Mouse (Mus musculus): ENCODE measurements at regions not wholly inside any gene's neighbourhood (a gene's known extent, or its start where the extent isn't known, plus 50 kb on each side); places are given as distances from the start of the nearest gene placed in this dataset.

DNA sequence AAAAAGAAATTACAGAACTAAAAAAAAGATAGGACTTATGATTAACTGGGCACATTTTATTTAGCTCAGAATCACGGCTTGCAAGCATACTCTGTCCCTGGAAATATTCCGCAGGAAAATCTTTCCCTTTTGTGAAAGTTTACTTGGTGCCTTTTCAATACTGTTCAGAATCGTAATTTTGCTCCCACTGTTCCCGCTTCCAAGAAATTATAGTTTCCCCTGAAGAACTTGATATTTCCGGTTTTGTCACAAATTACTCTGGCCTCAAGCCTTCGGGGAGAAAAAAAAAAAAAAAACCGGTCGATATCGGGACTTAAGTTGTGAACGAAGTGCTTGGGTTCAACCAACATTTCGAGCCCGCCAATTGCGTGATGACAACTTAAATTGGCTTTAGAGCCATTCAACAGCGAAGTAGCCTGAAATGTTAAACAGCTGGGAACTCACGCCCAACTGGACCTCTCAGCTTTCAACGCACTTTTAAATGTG is 84.4 kb upstream of the Commd3 start:
- no peaks in the 10 kb centered on the region for H3K9me3 ChIP-seq (ENCODE audit: control insufficient read depth, insufficient read depth, low read depth, low read length)
- no peak overlapping the region for H3K9ac ChIP-seq (ENCODE audit: insufficient read depth, low read depth, low read length, poor library complexity, severe bottlenecking)
- TF ChIP-seq ZNF384 (IDR thresholded peaks at IDR 0.05; ENCODE audit: low read depth, low read length), result 0 out of 2 replicates have a peak, but pooled peaks have one; percentile 30
- no peak for TF ChIP-seq MAFK (IDR thresholded peaks at IDR 0.05; ENCODE audit: insufficient read depth, low read depth, low read length)
- no peak for TF ChIP-seq CHD2 (IDR thresholded peaks at IDR 0.05; ENCODE audit: low read depth, low read length)
- H3K27ac ChIP-seq (ENCODE audit: insufficient read depth, low read depth, low read length, poor library complexity, severe bottlenecking), result no peak overlapping the region
- peak overlapping the region; percentile 52 for H3K4me3 ChIP-seq (ENCODE audit: insufficient read depth in 1 of 2, low read depth in 1 of 2, low read length in 2 of 2, poor library complexity in 1 of 2, severe bottlenecking in 1 of 2)
- peaks cover 0 to 6% of the 10 kb centered on the region in 2 experiments; a peak in 2 of 4 replicates for H3K4me1 ChIP-seq (ENCODE audit: control insufficient read depth in 2 of 2, insufficient read depth in 2 of 2, low read length in 2 of 2, poor library complexity in 1 of 2)
- no peaks in the 10 kb centered on the region for H3K36me3 ChIP-seq (ENCODE audit: control insufficient read depth, insufficient read depth, low read length, poor library complexity, severe bottlenecking)
- in situ Hi-C loops (cut with MboI; ENCODE audit: low sequenced_read_pairs in 2 of 2, unreplicated experiment in 2 of 2), result no loop called here
- DNase-seq (ENCODE audit: low read depth, low spot score), result no peak

DNA sequence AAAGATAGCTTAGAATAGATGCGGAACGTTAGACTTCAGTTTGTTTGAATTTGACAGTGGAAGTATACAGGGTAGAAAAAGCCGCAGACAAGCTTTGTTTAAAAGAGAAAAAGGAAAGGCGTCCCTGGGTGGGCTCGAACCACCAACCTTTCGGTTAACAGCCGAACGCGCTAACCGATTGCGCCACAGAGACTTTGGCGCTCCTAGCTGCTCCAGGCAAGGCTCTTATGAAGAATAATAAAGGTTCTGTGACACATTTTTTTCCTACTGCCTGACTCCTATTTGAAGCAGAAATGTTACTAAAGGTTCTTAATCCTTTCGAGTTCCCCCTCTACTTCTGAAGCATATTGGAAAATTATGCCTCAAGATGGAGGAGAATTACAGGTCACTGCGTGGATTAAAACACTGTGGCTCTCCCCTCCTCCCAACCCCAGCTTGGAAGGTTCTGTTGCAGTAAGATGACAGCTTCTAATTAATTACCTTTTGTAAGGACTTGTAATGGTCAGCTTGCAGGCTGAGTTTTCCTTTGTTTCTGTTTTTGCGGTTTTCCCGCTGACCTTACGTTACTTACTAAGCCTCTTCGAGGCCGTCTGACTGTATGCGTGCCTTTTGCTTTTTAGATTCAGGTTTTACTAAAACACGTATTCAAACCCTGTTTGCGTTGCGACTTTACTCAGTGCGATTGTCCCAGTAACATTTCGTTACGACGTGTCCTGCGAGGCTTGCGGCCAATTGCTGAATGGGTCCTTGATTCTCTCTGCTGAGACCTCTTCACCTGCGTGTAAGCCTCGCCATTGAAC is 85.1 kb upstream of the Commd3 start:
- H3K9me3 ChIP-seq (ENCODE audit: control insufficient read depth, insufficient read depth, low read depth, low read length), result no peaks in the 10 kb centered on the region
- H3K4me1 ChIP-seq (ENCODE audit: control insufficient read depth in 2 of 2, insufficient read depth in 2 of 2, low read length in 2 of 2, poor library complexity in 1 of 2), result peaks cover 0 to 4% of the 10 kb centered on the region in 2 experiments; a peak in 2 of 4 replicates
- peak overlapping the region; percentile 7; the same call in 1 of the 2 replicates for H3K9ac ChIP-seq (ENCODE audit: insufficient read depth, low read depth, low read length, poor library complexity, severe bottlenecking)
- DNase-seq (ENCODE audit: low read depth, low spot score), result peak; percentile 52
- in situ Hi-C loops (cut with MboI; ENCODE audit: low sequenced_read_pairs in 2 of 2, unreplicated experiment in 2 of 2), result no loop called here
- TF ChIP-seq ZC3H11A (IDR thresholded peaks at IDR 0.05; ENCODE audit: borderline replicate concordance, low read depth, low read length) (no peak), ZNF384 (IDR thresholded peaks at IDR 0.05; ENCODE audit: low read depth, low read length) (peak; percentile 78; the same call in 1 of the 2 replicates), CHD2 (IDR thresholded peaks at IDR 0.05; ENCODE audit: low read depth, low read length) (no peak), MAFK (IDR thresholded peaks at IDR 0.05; ENCODE audit: insufficient read depth, low read depth, low read length) (peak; percentile 48; the same call in 1 of the 2 replicates), HCFC1 (IDR thresholded peaks at IDR 0.05; ENCODE audit: borderline replicate concordance, insufficient read depth, low read length) (no peak)
- no peak overlapping the region for H3K27ac ChIP-seq (ENCODE audit: insufficient read depth, low read depth, low read length, poor library complexity, severe bottlenecking)
- H3K4me3 ChIP-seq (ENCODE audit: insufficient read depth in 1 of 2, low read depth in 1 of 2, low read length in 2 of 2, poor library complexity in 1 of 2, severe bottlenecking in 1 of 2), result peak overlapping the region; percentile 52
- no peaks in the 10 kb centered on the region for H3K36me3 ChIP-seq (ENCODE audit: control insufficient read depth, insufficient read depth, low read length, poor library complexity, severe bottlenecking)

GRCm38 (mm10) chr2:18585564-18586336 is 86.4 kb upstream of the Commd3 start:
- Histone ChIP-seq H3K4me3 (ENCODE audit: insufficient read depth in 1 of 2, low read depth in 1 of 2, low read length in 2 of 2, poor library complexity in 1 of 2, severe bottlenecking in 1 of 2) (no peak overlapping the region), H3K9ac (ENCODE audit: insufficient read depth, low read depth, low read length, poor library complexity, severe bottlenecking) (no peak overlapping the region), H3K36me3 (ENCODE audit: control insufficient read depth, insufficient read depth, low read length, poor library complexity, severe bottlenecking) (no peaks in the 10 kb centered on the region), H3K4me1 (ENCODE audit: control insufficient read depth in 2 of 2, insufficient read depth in 2 of 2, low read length in 2 of 2, poor library complexity in 1 of 2) (peaks cover 0 to 4% of the 10 kb centered on the region in 2 experiments; a peak in 1 of 4 replicates), H3K27ac (ENCODE audit: insufficient read depth, low read depth, low read length, poor library complexity, severe bottlenecking) (no peak overlapping the region), H3K9me3 (ENCODE audit: control insufficient read depth, insufficient read depth, low read depth, low read length) (no peaks in the 10 kb centered on the region)
- DNase-seq (ENCODE audit: low read depth, low spot score), result no peak
- in situ Hi-C loops (cut with MboI; ENCODE audit: low sequenced_read_pairs in 2 of 2, unreplicated experiment in 2 of 2), result no loop called here
- TF ChIP-seq HCFC1 (IDR thresholded peaks at IDR 0.05; ENCODE audit: borderline replicate concordance, insufficient read depth, low read length) (no peak), ZNF384 (IDR thresholded peaks at IDR 0.05; ENCODE audit: low read depth, low read length) (no peak), CHD2 (IDR thresholded peaks at IDR 0.05; ENCODE audit: low read depth, low read length) (no peak), ZC3H11A (IDR thresholded peaks at IDR 0.05; ENCODE audit: borderline replicate concordance, low read depth, low read length) (no peak), MAFK (IDR thresholded peaks at IDR 0.05; ENCODE audit: insufficient read depth, low read depth, low read length) (peak; percentile 77)

DNA sequence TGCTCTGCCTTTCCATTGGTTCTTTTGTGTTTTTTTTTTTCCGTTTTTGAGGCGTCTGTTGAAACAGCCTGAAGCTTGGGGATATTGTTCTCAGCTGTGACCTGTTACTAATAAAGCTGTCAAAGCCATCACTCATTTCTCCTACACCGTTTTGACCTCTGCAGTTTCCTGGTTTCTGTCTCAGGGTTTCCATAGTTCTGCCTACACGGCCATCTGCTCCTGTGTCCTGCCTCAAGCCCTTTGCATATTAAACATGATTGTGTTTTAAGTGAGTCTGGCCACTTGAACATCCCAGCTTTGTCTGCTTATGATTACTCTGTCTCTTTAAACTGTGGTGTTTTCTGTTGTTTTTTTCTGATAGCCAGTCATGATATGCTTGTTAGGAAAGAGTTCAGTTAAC is 114.1 kb upstream of the Commd3 start:
- Histone ChIP-seq H3K36me3 (ENCODE audit: control insufficient read depth, insufficient read depth, low read length, poor library complexity, severe bottlenecking) (no peaks in the 10 kb centered on the region), H3K4me1 (ENCODE audit: control insufficient read depth in 2 of 2, insufficient read depth in 2 of 2, low read length in 2 of 2, poor library complexity in 1 of 2) (no peaks in the 10 kb centered on the region), H3K27ac (ENCODE audit: insufficient read depth, low read depth, low read length, poor library complexity, severe bottlenecking) (no peak overlapping the region), H3K9ac (ENCODE audit: insufficient read depth, low read depth, low read length, poor library complexity, severe bottlenecking) (no peak overlapping the region), H3K9me3 (ENCODE audit: control insufficient read depth, insufficient read depth, low read depth, low read length) (no peaks in the 10 kb centered on the region), H3K4me3 (ENCODE audit: insufficient read depth in 1 of 2, low read depth in 1 of 2, low read length in 2 of 2, poor library complexity in 1 of 2, severe bottlenecking in 1 of 2) (no peak overlapping the region)
- TF ChIP-seq CHD2 (IDR thresholded peaks at IDR 0.05; ENCODE audit: low read depth, low read length) (no peak), HCFC1 (IDR thresholded peaks at IDR 0.05; ENCODE audit: borderline replicate concordance, insufficient read depth, low read length) (no peak), ZC3H11A (IDR thresholded peaks at IDR 0.05; ENCODE audit: borderline replicate concordance, low read depth, low read length) (no peak), ZNF384 (IDR thresholded peaks at IDR 0.05; ENCODE audit: low read depth, low read length) (no peak), MAFK (IDR thresholded peaks at IDR 0.05; ENCODE audit: insufficient read depth, low read depth, low read length) (no peak)
- no peak for DNase-seq (ENCODE audit: low read depth, low spot score)
- in situ Hi-C loops (cut with MboI; ENCODE audit: low sequenced_read_pairs in 2 of 2, unreplicated experiment in 2 of 2), result no loop called here
